Mouse (Mus musculus): ENCODE measurements around the gene Paqr5. TPM values are rescaled to one million over a fixed set of nuclear protein-coding genes. Genes with fewer than 3 reads are reported as not detected.

Gene Paqr5
- total RNA-seq, 2 experiments from 2014 or later, result 0.94 to 1.1 TPM

DNA sequence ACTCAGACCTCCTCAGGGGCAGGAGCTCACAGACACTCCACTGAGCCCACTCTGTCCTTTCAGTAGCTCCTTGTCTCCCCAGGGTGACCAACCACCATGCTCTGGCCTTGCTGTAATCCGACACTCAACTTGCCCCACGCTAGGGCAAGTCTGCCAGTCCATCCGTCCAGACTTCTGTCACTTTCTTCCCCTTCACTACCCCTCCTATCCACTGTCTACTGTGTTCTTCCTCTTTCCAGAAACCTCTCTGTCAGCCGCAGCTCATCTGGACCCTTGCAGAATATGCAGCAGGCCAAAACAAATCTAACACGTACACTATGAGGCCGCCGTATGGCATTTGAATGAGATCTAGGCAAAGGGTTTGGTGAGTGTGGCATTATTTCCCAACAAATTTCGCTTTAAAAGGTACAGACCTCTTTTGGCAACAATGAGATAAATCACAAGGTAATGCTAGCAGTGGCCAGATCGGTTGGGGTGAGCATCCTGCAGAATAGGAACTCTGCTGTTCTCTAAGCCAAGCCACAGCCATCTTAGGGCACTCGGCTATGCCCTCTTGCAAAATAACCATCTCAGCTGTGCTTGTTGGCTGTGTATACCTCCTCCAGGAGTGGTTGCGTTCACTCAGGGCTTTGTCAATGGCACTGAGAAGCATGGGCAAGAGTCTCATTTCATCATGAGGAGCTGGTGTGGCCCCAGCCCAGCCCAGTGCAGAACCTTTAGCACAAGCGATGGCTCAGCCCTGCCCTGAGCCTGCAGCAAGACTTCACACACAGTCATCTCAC, 13.1 kb downstream of the Paqr5 start:
- DNase-seq (ENCODE audit: low spot score in 2 of 2), result no peak

DNA sequence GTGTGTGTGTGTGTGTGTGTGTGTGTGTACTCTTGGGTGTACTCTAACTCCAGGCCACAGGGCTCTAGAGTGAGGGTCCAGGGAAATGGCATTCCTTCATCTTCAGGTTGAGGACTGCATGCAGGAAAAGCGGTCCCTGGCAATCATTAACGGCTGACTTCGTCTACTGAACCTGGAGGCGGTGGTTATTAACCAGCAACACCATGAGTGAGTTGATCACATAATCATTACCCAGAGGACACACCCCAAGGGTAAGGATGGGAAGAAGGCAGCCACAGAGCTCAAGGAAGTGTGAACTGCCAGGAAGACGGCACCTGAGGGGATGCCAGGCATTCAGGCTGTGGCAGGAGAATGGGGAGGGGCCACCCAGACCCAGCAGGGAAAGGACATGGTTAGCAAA, 18.3 kb downstream of the Paqr5 start:
- DNase-seq (ENCODE audit: low spot score in 2 of 2), result no peak

DNA sequence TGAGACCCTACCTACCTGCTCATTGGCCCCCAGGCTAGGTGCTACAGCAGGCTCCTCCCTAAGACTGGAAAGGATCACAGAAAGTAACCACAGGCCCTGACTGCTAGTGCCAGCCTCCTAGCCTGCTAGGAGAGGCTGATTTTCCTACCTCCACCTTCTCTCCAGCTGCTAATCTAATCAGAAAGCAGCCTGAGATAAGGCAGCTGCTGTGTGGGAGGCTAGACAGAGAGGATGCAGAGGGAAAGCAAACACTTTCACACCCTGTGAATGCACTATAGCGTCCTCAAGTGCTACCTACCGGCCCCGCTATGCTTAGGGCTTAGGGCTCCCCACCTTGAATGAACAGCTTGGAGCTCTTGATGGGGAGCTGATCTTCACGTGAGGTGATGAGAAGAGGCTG, 19.6 kb downstream of the Paqr5 start:
- no peak for DNase-seq (ENCODE audit: low spot score in 2 of 2)

DNA sequence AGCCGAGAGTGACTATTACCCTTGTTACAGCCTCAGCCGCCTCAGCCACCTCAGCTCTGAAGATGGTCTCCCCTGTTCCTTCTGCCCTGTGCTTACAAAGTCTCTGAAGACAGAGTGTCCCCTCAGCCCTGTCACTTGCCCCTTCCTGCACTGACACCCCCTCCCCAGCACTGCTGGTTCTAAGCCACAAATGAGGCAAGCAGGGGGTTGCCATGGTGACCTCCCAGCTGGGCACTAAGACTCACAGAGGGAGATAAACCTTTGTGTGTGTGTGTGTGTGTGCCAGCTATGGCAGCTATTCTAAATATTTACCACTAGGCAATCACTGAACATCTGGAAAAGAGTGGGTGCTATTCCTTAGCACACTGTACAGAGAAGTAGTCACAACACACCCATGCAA, 23.0 kb downstream of the Paqr5 start:
- peak in 1 of 2 experiments; percentile 23 for DNase-seq (ENCODE audit: low spot score in 2 of 2)

DNA sequence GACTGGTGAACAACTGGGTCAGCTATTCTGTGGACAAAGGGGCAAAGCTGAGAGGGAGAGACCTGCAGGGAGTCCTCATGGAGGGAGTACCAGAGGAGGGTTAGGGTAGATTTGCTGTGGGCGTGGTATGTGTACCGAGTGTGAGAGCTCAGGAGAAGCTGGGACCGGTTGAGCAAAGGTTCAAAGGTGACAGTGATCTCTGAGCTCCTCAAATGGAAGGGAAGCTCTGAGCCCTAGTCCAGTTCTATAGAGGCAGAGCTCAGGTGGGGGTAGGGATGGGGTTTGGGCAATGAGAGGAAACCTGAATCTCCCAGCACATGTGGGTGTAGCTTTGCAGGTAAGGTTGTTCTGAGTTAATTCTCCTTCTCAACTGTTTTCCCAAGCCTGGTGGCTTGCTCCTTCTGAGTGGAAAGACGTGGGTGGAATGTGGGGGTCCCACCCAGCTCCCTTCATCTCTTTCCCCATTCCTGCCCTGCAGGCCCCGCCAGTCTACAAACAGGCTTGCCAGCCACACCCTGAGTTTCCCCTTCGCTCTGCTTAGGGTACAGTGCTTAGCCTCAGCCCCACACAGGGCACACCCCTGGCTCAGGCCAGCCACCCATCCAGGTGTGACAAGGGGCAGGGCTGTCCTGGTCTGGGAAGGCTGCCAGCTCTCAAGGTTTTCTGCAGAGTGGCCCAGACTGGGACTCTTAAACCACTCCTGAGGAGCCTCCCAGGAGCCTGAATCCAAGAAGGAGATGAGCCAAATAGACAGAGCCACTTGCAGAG, 26.8 kb downstream of the Paqr5 start:
- no peak for DNase-seq (ENCODE audit: low spot score in 2 of 2)

DNA sequence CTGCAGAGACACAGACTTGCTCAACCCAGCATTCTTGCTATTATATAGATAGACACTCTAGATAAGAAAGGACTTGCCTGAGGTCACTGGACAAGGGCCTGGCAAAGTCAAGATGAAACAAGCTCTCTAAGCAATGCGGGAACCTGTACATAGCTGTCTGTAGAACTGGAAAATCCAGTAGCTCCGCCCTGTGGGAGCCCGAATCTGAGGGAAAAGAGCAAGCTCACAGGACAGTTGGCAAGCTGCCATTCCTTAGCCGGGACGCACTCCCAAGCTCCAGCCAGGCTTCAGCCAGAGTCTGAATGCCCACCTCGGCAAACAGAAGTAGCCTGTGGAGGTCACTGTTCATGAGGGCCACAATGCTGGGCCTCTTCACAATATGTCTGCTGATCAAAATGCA, 28.8 kb downstream of the Paqr5 start:
- peak in 1 of 2 experiments; percentile 28 for DNase-seq (ENCODE audit: low spot score in 2 of 2)

DNA sequence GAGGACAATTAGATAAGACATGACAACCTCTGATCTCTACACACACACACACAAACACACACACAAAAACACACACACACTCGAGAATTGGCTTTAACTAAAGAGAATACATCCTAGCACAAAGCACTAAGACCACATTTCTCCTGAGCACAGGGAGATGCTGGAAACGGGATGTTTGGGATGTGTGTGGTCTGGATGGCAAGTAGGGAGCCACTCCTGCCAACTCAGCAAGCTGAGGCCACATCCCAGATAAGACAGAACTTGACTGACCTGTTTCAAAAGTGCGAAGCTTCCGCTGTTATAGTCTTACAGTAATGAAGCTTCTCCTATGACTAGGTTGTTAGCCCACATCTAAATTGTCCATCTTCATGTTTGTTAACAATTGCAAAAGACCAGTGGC, 35.5 kb downstream of the Paqr5 start:
- no peak for DNase-seq (ENCODE audit: low spot score in 2 of 2)

- DNase-seq (ENCODE audit: low spot score in 2 of 2), result no peak
Observed at GRCm38 (mm10) chr9:61990738-61991137, 35.9 kb downstream of the Paqr5 start.

DNA sequence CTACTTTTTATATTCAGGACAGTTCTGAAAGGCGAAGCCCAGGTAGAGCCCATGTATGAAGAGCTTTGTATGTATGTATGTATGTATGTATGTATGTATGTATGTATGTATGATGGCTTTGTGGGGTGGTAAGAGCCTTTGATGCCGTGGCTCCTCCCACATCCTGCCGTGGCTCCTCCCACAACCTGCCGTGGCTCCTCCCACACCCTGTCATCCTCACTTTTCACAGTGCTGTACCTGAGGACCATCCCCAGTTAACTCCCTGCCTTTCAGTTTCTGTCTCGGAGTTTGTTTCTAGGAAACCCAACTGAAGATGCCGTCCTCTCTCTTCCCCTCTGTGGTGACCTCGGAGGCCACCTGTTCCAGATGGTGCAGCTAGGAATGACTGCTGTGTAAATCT, 40.6 kb downstream of the Paqr5 start:
- no peak for DNase-seq (ENCODE audit: low spot score in 2 of 2)

DNA sequence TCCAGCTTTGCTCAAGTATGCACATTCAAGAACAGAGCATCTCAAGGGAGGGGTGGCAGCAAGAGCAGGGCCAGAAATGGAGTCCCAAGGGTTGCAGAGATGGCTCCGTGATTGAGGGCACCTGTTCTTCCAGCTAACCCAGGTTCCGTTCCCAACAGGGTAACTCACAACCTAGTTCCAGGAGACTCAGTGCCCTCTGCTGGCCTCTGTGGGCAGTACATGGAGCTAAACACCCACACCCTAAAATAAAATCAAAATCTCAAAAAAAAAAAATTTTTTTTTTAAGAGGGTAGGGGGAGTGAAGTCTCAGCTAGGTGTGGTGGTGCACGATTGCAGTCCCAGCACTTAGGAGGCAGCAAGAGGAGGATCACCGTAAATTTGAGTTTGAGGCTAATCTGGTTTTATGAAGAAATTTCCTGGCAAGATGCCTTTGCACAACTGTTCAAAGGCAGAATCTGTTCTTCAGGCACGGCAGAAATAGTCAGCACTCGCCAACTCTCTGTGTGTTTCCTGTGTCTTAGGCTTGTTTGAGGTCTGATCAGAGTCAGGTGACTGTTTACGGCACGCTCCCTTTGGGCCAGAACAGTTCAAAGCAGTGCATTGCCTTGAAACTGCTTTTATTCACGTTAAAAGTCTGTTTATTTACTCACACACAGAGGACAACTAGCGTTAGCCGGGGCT, 41.3 kb downstream of the Paqr5 start:
- DNase-seq (ENCODE audit: low spot score in 2 of 2), result peak; percentile 73

DNA sequence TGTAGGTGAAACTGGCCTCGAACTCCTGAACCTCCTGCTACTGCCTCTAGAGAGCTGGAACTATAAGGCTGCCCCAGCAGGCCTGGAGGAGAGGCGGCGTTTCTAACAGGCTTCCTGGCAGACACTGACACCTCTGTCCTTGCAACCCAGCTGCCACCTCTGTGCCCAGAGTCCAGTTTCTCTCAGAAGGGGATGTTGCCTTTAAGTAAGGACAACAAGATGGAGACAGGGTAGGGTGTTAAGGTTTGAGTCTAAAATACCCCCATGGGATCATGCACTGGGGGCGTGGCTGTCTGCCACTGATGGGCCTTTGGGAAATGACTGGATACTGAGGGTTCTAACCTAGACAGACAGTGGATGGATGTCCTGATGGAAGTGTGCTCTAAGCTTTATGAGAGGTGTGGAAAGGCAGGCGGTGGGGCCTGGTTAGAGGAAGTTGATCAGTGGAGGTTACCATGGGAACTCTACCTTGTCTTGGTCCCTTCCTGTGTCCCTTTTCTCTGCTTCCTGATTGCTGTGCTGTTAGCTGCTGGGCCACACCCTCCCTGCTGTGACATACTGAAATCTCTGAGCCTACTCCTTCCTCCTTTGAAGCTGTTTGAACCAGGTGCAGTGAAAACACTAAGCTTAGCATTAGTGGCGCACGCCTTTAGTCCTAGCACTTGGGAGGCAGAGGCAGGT, 43.6 kb downstream of the Paqr5 start:
- DNase-seq (ENCODE audit: low spot score in 2 of 2), result no peak

DNA sequence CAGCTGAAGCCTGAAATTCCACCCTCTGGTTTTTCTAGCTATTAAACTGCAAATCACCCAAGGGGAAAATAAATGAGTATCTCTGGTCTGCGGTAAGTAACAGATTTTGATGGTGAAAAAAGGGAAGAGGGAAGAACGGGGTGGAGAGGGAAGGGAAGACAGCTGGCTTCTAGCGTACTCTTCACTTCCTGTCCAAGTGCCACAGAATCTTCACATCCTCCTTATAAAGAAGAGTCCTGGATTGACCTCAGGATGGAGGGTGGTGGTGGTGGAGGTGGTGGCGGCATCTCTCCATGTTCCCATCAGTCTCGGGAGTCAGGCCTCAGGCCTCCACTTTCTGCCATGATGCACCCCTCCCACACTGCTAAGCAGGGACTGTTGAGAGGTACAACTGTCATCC, 44.8 kb downstream of the Paqr5 start:
- DNase-seq (ENCODE audit: low spot score in 2 of 2), result no peak

DNA sequence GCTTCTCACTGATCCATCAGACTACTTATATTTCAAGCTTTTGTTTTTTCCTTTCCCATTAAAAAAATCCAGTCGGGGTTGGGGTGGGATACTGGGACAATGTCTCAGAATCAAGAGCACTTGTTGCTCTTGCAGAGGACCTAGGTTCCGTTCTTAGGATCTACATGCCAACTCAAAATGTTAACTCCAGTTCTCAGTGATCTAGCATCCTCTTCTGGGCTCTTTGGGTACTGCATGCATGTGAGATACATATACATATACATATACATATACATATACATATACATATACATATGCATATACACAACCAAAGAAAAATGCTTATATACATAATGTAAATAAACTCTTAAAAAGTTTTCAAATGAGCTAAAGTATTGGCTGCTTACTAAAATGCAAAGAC, 46.7 kb downstream of the Paqr5 start:
- no peak for DNase-seq (ENCODE audit: low spot score in 2 of 2)

DNA sequence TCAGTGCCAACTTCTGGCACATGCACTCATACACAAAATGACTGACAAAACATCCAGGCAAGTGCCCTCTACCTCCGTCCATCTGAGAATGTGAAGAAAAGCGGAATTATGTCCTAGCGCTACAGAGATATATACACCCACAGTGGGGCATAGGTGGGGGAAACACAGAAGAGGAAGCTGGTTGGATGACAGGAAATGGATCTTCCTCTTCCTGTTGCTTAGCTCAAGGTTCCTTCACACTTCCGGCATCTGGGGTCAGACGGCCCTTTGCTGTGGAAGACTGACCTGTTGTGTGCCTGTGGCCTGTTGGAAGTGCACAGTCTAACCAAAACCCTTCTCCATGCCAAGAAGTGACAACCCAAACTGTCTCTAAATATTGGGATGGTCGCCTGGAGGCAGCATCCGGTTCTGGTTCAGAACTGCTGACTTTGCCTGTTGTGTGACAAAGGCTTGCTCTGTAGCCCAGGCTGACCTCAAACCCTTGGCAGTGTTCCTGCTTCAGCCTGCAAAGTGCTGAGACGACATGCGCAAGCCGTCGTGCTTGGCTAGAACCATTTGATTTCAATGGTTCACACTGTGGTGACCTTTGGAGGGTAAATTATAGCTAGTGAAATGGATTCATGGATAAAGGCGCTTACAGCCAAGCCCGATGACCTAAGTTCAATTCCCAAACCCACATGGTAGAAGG, 49.3 kb downstream of the Paqr5 start:
- DNase-seq (ENCODE audit: low spot score in 2 of 2), result no peak

- DNase-seq (ENCODE audit: low spot score in 2 of 2), result no peak
Observed at GRCm38 (mm10) chr9:61972031-61972430, 54.6 kb downstream of the Paqr5 start.

DNA sequence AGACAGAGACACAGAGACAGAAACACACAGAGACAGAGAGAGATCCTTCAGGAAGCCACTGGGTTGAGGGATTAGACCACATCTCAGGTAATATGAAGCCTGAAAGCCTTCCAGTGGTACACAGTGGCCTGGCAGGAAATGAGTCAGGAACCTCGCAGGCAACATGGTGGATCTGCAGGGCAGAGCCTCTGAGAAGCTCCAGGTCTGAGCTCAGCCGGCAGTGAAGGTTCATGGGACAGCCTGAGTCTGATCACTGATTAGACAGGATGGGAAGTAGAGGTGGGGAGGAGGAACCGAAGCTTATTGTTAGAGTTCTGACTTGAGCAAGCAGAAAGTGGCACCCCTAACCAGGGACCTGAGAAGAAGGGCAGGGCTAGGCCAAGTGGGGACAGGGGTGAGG, 55.6 kb downstream of the Paqr5 start:
- DNase-seq (ENCODE audit: low spot score in 2 of 2), result no peak

DNA sequence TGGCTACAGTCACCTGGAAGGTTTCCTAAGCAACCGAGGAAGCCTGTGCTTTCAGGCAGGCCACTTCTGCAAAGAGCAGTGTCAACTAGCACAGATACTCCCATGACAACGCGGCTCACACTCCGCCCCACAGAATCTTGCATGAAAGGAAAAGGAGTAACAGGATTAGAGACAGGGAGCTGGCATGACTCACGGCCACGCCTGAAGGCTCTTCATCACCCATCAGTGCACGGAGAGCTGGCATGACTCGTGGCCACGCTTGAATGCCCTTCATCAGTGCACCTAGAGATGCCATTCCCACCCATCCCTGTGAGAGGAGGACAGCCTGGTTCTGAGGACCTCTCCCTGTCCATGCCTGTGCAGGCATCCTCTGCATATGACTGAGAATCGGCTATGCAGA, 59.3 kb downstream of the Paqr5 start:
- DNase-seq (ENCODE audit: low spot score in 2 of 2), result no peak

- DNase-seq (ENCODE audit: low spot score in 2 of 2), result no peak
Observed at GRCm38 (mm10) chr9:61965987-61966386, 60.7 kb downstream of the Paqr5 start.

DNA sequence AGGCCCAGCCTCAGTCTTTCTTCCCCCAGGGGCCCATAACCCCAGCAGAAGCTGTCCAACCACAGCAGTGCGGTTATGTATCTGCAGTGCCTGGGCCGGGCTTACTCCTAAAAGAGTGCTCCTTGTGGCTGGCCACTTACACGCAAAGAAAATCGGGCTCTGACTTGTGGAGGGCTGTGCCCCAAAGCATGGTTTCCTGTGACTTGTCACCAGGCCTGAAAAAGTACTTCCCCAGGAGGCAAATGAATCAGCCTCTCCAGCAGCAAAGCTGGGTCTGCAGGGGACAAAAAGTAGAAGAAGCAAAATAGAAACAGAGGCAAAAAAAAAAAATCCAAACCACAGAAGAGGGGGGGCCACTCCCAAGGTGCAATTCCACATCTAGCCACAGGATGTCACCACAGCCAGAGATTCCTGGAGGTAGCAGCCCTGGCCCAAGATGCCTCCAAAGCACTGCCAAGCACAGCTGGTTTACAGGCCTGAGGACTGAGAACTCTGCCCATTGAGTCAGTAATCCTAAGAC, 61.2 kb downstream of the Paqr5 start:
- peak; percentile 86 to 87 for DNase-seq (ENCODE audit: low spot score in 2 of 2)

DNA sequence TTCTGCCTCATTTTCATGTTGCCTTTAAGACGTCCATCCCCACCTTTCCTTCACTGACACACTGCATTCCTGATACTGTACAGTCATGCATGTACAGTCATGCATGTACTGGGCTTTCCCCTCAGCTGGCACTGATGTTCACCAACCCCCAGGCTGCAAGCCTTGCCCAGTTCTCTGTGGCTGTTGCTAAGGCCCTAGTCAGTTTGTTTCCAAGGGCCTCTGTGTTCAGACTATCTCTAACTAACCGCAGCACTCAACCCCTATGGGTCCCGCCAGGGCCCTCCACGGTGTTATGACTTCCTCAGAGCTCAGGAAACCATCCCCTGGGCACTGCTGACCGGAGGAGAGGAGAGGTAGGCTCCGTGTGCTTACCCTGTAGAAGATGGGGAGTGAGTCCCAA, 63.3 kb downstream of the Paqr5 start:
- DNase-seq (ENCODE audit: low spot score in 2 of 2), result no peak

GRCm38 (mm10) chr9:61961181-61961580, 65.5 kb downstream of the Paqr5 start:
- DNase-seq (ENCODE audit: low spot score in 2 of 2), result no peak
